Mouse (Mus musculus): ENCODE measurements around the gene Erg. TPM values are rescaled to one million over a fixed set of nuclear protein-coding genes. Genes with fewer than 3 reads are reported as not detected.

Gene Erg
- total RNA-seq, 1 experiment from 2014 or later = 272 TPM

GRCm38 (mm10) chr16:95596884-95597577 is 10.6 kb upstream of the Erg start:
- ATAC-seq (replicated peaks in 1 of 2; ENCODE audit: insufficient read depth in 1 of 2, low FRiP score in 2 of 2, low TSS enrichment in 1 of 2, low read depth in 1 of 2, poor library complexity in 2 of 2, severe bottlenecking in 2 of 2) = no peak

- ATAC-seq (replicated peaks in 1 of 2; ENCODE audit: insufficient read depth in 1 of 2, low FRiP score in 2 of 2, low TSS enrichment in 1 of 2, low read depth in 1 of 2, poor library complexity in 2 of 2, severe bottlenecking in 2 of 2) = no peak
These were observed 2.5 kb upstream of the Erg start for GRCm38 (mm10) chr16:95588849-95589248.

- ATAC-seq (replicated peaks in 1 of 2; ENCODE audit: insufficient read depth in 1 of 2, low FRiP score in 2 of 2, low TSS enrichment in 1 of 2, low read depth in 1 of 2, poor library complexity in 2 of 2, severe bottlenecking in 2 of 2) = no peak
These were observed 333 bp upstream of the Erg start for GRCm38 (mm10) chr16:95586726-95587125.

GRCm38 (mm10) chr16:95585541-95586310 is 667 bp downstream of the Erg start:
- peak; percentile 62 to 70 for ATAC-seq (replicated peaks in 1 of 2; ENCODE audit: insufficient read depth in 1 of 2, low FRiP score in 2 of 2, low TSS enrichment in 1 of 2, low read depth in 1 of 2, poor library complexity in 2 of 2, severe bottlenecking in 2 of 2)

- ATAC-seq (replicated peaks in 1 of 2; ENCODE audit: insufficient read depth in 1 of 2, low FRiP score in 2 of 2, low TSS enrichment in 1 of 2, low read depth in 1 of 2, poor library complexity in 2 of 2, severe bottlenecking in 2 of 2) = no peak
These were observed 1.5 kb downstream of the Erg start for GRCm38 (mm10) chr16:95584751-95585528.

GRCm38 (mm10) chr16:95579289-95579688 is 7.1 kb downstream of the Erg start:
- ATAC-seq (replicated peaks in 1 of 2; ENCODE audit: insufficient read depth in 1 of 2, low FRiP score in 2 of 2, low TSS enrichment in 1 of 2, low read depth in 1 of 2, poor library complexity in 2 of 2, severe bottlenecking in 2 of 2) = no peak

- ATAC-seq (replicated peaks in 1 of 2; ENCODE audit: insufficient read depth in 1 of 2, low FRiP score in 2 of 2, low TSS enrichment in 1 of 2, low read depth in 1 of 2, poor library complexity in 2 of 2, severe bottlenecking in 2 of 2) = no peak
These were observed 13.2 kb downstream of the Erg start for GRCm38 (mm10) chr16:95573163-95573562.

GRCm38 (mm10) chr16:95570616-95571015 is 15.8 kb downstream of the Erg start:
- no peak for ATAC-seq (replicated peaks in 1 of 2; ENCODE audit: insufficient read depth in 1 of 2, low FRiP score in 2 of 2, low TSS enrichment in 1 of 2, low read depth in 1 of 2, poor library complexity in 2 of 2, severe bottlenecking in 2 of 2)

- no peak for ATAC-seq (replicated peaks in 1 of 2; ENCODE audit: insufficient read depth in 1 of 2, low FRiP score in 2 of 2, low TSS enrichment in 1 of 2, low read depth in 1 of 2, poor library complexity in 2 of 2, severe bottlenecking in 2 of 2)
These were observed 29.6 kb downstream of the Erg start for GRCm38 (mm10) chr16:95556834-95557233.

GRCm38 (mm10) chr16:95553136-95553535 is 33.3 kb downstream of the Erg start:
- ATAC-seq (replicated peaks in 1 of 2; ENCODE audit: insufficient read depth in 1 of 2, low FRiP score in 2 of 2, low TSS enrichment in 1 of 2, low read depth in 1 of 2, poor library complexity in 2 of 2, severe bottlenecking in 2 of 2) = no peak

- no peak for ATAC-seq (replicated peaks in 1 of 2; ENCODE audit: insufficient read depth in 1 of 2, low FRiP score in 2 of 2, low TSS enrichment in 1 of 2, low read depth in 1 of 2, poor library complexity in 2 of 2, severe bottlenecking in 2 of 2)
These were observed 33.9 kb downstream of the Erg start for GRCm38 (mm10) chr16:95552495-95552894.

GRCm38 (mm10) chr16:95550496-95550895 is 35.9 kb downstream of the Erg start:
- ATAC-seq (replicated peaks in 1 of 2; ENCODE audit: insufficient read depth in 1 of 2, low FRiP score in 2 of 2, low TSS enrichment in 1 of 2, low read depth in 1 of 2, poor library complexity in 2 of 2, severe bottlenecking in 2 of 2) = no peak

GRCm38 (mm10) chr16:95544753-95545152 is 41.6 kb downstream of the Erg start:
- no peak for ATAC-seq (replicated peaks in 1 of 2; ENCODE audit: insufficient read depth in 1 of 2, low FRiP score in 2 of 2, low TSS enrichment in 1 of 2, low read depth in 1 of 2, poor library complexity in 2 of 2, severe bottlenecking in 2 of 2)

- no peak for ATAC-seq (replicated peaks in 1 of 2; ENCODE audit: insufficient read depth in 1 of 2, low FRiP score in 2 of 2, low TSS enrichment in 1 of 2, low read depth in 1 of 2, poor library complexity in 2 of 2, severe bottlenecking in 2 of 2)
These were observed 42.9 kb downstream of the Erg start for GRCm38 (mm10) chr16:95543471-95543870.

- no peak for ATAC-seq (replicated peaks in 1 of 2; ENCODE audit: insufficient read depth in 1 of 2, low FRiP score in 2 of 2, low TSS enrichment in 1 of 2, low read depth in 1 of 2, poor library complexity in 2 of 2, severe bottlenecking in 2 of 2)
These were observed 51.2 kb downstream of the Erg start for GRCm38 (mm10) chr16:95535151-95535550.

GRCm38 (mm10) chr16:95532387-95533077 is 53.9 kb downstream of the Erg start:
- ATAC-seq (replicated peaks in 1 of 2; ENCODE audit: insufficient read depth in 1 of 2, low FRiP score in 2 of 2, low TSS enrichment in 1 of 2, low read depth in 1 of 2, poor library complexity in 2 of 2, severe bottlenecking in 2 of 2) = no peak

- ATAC-seq (replicated peaks in 1 of 2; ENCODE audit: insufficient read depth in 1 of 2, low FRiP score in 2 of 2, low TSS enrichment in 1 of 2, low read depth in 1 of 2, poor library complexity in 2 of 2, severe bottlenecking in 2 of 2) = no peak
These were observed 58.8 kb downstream of the Erg start for GRCm38 (mm10) chr16:95527561-95527960.

Measured in hematopoietic stem cell, adult 5-6 weeks (primary cell).